22 mouse cellular contexts compared by ENCODE assay signal in genomic region chr12:17448781-17449180, GRCm38 (mm10).
"Had no signal": no experiment of that assay in that cellular context is flagged by ENCODE, and none has a peak within 500 bp of the region (broad histone marks: within the 10 kb centered on the region; RNA-seq: fewer than 3 reads in every experiment).

No protein-coding gene starts in this region.

- H3K4me1 ChIP-seq: midbrain, embryonic 13.5 days; neural tube, embryonic 13.5 days had no signal

- H3K4me3 ChIP-seq: kidney, embryonic 15.5 days; layer of hippocampus, adult 2 months; limb, embryonic 10.5 days; limb, embryonic 13.5 days; liver, embryonic 13.5 days; lung, embryonic 15.5 days; megakaryocyte, embryonic 14.5 days; midbrain, embryonic 10.5 days; midbrain, embryonic 13.5 days; myocyte; neural tube, embryonic 13.5 days had no signal

- H3K27me3 ChIP-seq: kidney, embryonic 15.5 days; limb, embryonic 13.5 days; liver, embryonic 13.5 days; lung, embryonic 15.5 days; megakaryocyte, embryonic 14.5 days; midbrain, embryonic 13.5 days; neural tube, embryonic 13.5 days had no signal

- ATAC-seq: midbrain, embryonic 13.5 days; midbrain, embryonic 16.5 days had no signal

- H3K27ac ChIP-seq: layer of hippocampus, adult 2 months; limb, embryonic 10.5 days; limb, embryonic 13.5 days; liver, embryonic 13.5 days; lung, embryonic 15.5 days; midbrain, embryonic 10.5 days; midbrain, embryonic 13.5 days; neural tube, embryonic 13.5 days had no signal

- H3K36me3 ChIP-seq: kidney, embryonic 15.5 days; limb, embryonic 10.5 days; limb, embryonic 13.5 days; liver, embryonic 13.5 days; lung, embryonic 15.5 days; midbrain, embryonic 10.5 days; midbrain, embryonic 13.5 days; neural tube, embryonic 13.5 days had no signal

- DNase-seq: kidney, adult 11 months; kidney, postnatal 4 days; layer of hippocampus, adult 9-11 months; liver, embryonic 13.5 days; lung, adult 18-20 months; lung, postnatal 10 days; lung, postnatal 36 days; retina, postnatal 1 day; right cerebral cortex, postnatal 25 days; thymus, adult 18-20 months; thymus, postnatal 36 days had no signal

- H3K9ac ChIP-seq: kidney, embryonic 15.5 days; limb, embryonic 13.5 days; liver, embryonic 13.5 days; lung, embryonic 15.5 days; midbrain, embryonic 13.5 days; neural tube, embryonic 13.5 days had no signal

- H3K4me2 ChIP-seq: kidney, embryonic 15.5 days; limb, embryonic 13.5 days; liver, embryonic 13.5 days; lung, embryonic 15.5 days; midbrain, embryonic 13.5 days; neural tube, embryonic 13.5 days had no signal

- H3K9me3 ChIP-seq: kidney, embryonic 15.5 days; limb, embryonic 10.5 days; limb, embryonic 13.5 days; liver, embryonic 13.5 days; lung, embryonic 15.5 days; megakaryocyte, embryonic 14.5 days; midbrain, embryonic 10.5 days; midbrain, embryonic 13.5 days; neural tube, embryonic 13.5 days had no signal
